Mouse (Mus musculus) ovary, postnatal 36 days (tissue): ENCODE measurements at regions not wholly inside any gene's neighbourhood (a gene's known extent, or its start where the extent isn't known, plus 50 kb on each side); places are given as distances from the start of the nearest gene placed in this dataset.

ENCODE experiments used
- DNase-seq: peaks from one replicate; pipeline ENCODE4 v3.0.0; 2022; ENCODE audit warnings: low spot score, mixed read lengths

- DNase-seq: no peak
These were observed 575.7 kb downstream of the Robo2 start for GRCm38 (mm10) chr16:73835715-73836440.

DNA sequence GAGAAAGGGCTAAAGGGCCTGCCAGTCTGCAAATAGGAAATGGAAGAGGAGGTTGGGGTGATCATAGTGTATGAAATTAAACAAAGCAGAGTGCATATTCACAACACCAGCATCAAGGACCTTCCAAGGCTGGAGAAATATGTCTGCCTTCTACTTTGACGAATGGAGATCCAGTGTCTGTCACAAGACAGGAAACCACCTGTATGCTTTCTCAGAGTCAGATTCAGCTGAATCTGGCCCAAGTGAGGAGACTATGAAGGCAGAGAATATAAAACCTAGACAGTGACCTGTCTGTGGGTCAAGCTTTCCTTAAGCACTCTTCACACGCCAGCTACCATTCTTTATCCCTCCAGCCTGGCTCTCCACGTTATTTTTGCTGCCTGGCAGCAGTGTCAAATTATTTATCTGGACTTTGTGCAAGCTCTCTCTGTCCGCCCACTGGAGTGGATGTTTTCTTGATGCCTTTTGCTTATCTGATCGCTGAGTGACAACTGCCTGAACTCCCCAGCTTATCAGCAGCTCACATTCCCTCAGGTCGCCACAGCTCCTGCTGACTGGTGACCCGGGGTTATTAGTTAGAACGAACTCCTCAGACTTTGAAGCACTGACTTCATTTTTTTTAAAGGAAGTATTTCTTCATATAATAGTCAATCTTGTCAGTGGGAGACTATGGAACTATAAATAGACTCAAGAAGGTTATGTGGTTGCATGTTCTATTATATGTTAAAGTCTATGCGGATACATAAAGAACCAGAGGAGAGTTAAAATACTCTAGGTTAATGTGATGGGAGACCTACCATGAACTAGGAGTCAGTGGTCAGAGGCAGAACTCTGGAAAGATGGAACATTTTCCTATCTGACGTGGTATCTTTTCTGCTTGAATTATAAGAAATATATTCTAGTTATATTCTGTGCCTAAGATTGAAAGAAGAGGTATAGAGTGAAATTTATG, 590.0 kb downstream of the Robo2 start:
- DNase-seq: no peak

GRCm38 (mm10) chr16:73804572-73804971, 607.1 kb downstream of the Robo2 start:
- no peak for DNase-seq

GRCm38 (mm10) chr16:73796528-73797171, 615.0 kb downstream of the Robo2 start:
- no peak for DNase-seq

DNA sequence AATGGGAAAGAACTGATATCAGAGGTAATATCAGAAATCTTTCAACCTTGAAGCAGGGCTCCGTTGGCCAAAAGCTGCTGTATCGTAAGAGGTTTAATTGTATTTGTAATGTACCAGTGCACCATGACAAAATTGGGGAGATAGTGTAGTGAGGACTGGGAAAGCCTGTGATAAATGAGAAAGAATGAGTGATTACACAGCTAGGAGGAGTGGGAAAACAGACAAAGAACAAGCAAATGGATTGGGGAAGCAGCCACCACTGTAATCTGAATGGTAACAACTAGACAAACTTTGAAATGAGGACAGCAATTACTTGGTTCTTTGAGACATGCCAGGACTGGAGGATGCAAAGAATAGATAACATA, 626.6 kb downstream of the Robo2 start:
- DNase-seq: no peak

GRCm38 (mm10) chr16:73784296-73785073, 627.1 kb downstream of the Robo2 start:
- no peak for DNase-seq

GRCm38 (mm10) chr16:73772454-73772853, 639.2 kb downstream of the Robo2 start:
- no peak for DNase-seq

- no peak for DNase-seq
These were observed 641.2 kb downstream of the Robo2 start for GRCm38 (mm10) chr16:73770440-73770856.

- no peak for DNase-seq
These were observed 641.9 kb downstream of the Robo2 start for GRCm38 (mm10) chr16:73769729-73770128.

DNA sequence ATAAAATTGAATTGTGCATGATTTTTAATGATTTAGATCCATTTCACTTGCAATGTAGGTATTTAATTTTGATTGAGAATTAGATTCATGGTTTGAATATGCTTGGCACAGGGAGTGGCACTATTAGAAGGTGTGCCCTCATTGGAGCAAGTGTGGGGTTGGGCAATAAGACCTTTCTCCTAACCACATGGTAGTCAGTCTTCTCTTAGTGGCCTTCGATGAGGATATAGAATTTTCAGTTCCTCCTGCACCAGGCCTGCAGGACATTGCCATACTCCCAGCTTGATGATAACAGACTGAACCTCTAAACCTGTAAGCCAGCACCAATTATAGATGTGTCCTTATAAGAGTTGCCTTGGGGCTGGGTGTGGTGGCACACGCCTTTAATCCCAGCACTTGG, 642.9 kb downstream of the Robo2 start:
- DNase-seq: no peak

- DNase-seq: no peak
These were observed 646.4 kb downstream of the Robo2 start for GRCm38 (mm10) chr16:73765184-73765583.

- no peak for DNase-seq
These were observed 650.7 kb downstream of the Robo2 start for GRCm38 (mm10) chr16:73760921-73761320.

- no peak for DNase-seq
These were observed 652.8 kb downstream of the Robo2 start for GRCm38 (mm10) chr16:73758872-73759271.

DNA sequence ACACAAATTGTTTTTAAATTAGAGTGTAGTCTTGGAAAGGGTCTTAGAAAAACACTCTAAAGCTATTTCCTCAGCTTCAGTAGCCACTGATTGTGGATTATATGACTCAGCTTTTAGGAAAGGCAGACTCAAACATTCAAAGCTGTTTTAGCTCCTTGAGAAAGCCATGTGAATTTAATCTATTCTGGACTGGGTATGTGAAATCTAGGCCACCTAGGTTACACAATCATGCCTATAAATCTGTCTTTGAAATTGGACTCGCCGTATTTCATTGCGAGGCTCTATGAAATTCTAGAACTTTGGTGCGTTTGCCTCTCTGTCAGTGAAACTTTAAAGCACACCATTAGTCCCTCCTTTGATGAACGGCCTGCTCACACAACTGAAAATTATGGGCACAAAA, 657.3 kb downstream of the Robo2 start:
- DNase-seq: no peak

DNA sequence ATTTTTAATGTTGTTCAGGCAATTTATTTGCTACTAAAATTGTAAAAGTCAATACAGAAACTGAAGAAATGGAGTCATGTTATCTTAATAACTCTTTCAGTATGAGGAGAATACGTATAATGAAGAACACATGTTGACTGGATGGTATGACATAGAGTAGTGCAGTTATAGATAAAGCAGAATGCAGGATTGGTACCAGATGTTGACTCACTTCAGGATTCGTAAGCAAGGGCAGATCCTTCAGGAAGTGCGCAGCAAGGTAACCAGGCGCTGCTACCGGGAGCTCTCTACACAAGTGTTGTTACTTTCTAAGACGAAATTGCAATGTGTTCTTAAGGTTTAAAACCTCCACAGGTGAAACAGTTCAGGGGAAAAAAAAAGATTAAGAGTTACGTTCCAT, 683.3 kb downstream of the Robo2 start:
- no peak for DNase-seq

DNA sequence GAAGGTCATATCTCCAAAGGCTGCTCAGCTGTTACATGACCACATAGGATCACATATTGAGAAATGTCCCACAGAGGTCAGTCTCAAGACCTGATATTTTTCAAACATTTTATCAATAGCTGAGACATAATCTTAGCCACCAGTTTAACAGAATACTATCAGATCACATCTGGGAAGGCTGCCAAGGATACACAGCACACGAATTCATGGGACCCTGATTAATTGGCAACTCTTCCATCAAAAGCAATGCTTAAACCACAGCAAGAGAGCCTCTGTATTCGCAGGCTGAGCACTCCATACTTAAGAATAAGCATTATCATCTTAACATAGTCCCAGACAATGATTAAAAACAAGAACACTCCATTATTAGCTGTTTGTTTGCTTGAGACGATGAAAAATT, 691.9 kb downstream of the Robo2 start:
- DNase-seq: no peak

DNA sequence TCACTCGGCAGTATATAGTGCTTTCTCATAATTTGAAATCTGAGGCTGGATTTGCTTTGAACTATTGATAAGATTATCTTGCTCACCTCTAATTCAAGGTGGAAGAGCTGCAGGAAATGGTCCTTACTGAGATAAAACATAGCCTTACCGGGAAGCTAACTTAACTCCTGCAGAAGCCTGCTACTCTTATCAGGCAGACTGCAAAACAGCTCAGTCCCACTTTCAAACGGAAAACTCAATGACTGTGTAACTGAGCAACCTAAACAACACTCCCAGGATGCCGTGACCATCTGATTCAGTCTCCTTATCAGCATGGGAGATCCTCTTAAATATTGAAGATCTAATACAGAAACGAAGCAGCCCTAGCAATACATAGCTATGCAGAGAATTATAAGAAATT, 695.3 kb downstream of the Robo2 start:
- DNase-seq: no peak

GRCm38 (mm10) chr16:73707051-73707450, 704.6 kb downstream of the Robo2 start:
- no peak for DNase-seq

GRCm38 (mm10) chr16:73689274-73689673, 722.4 kb downstream of the Robo2 start:
- no peak for DNase-seq

DNA sequence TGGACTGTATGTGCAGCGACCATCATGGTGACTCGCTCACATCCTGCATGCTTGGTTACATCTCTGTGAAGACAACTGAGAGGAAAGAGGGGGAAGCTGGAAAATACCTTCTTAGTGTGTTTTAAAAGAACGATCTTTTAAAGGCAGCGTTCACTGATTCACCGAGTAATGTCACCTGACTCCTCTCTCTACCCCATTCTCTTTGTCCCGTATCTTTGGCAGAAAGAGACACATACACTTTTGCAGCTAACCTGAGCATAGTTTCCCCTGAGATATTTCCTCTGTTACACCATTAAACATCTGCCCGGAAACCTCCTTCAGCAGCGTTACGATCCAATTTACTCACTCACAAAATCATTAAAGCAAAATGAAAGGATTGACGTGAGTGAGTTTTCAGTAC, 731.8 kb downstream of the Robo2 start:
- DNase-seq: no peak

DNA sequence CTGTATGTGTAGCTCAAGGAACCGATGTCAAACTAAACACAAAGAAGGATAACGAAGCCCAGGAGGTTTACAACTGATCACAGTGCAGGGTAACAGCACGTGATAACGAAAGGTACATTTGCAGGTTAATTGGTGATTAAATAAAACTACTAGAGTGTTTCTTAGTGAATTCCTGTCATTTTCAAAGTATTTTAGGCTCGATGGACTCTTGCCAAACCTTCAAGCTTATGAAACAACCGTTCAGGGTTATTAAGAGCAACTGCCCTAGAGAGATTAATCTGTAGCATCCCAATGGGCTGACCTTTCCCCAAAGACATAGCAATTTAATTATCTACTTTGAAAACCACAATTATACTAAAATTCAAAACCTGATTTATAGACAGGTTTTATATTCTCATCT, 741.1 kb downstream of the Robo2 start:
- no peak for DNase-seq
